Comparison of ENCODE assay signal across 9 mouse cellular contexts in genomic region chr17:80886211-80886701, GRCm38 (mm10). TPM values are rescaled to one million over a fixed set of nuclear protein-coding genes. Genes with fewer than 3 reads are reported as not detected.
A peak's percentile ranks its signal among the peaks of the same experiment; 100 is the strongest.
DNase-seq lines count a peak whose midpoint lies in the region; ATAC-seq and TF ChIP-seq lines count a peak whose summit lies in the region.
"Had no signal": no experiment of that assay in that cellular context is flagged by ENCODE, and none has a peak within 500 bp of the region (broad histone marks: within the 10 kb centered on the region; RNA-seq: fewer than 3 reads in every experiment).

No protein-coding gene starts in this region.

- no peak for TF ChIP-seq CTCF in kidney, postnatal 0 days (IDR thresholded peaks at IDR 0.05; ENCODE audit: low read depth)

- no peaks in the 10 kb centered on the region for H3K36me3 ChIP-seq in kidney, postnatal 0 days (ENCODE audit: insufficient read depth, low read length)
- H3K36me3 ChIP-seq in embryonic facial prominence, embryonic 10.5 days (replicated peaks), result no peaks in the 10 kb centered on the region
- H3K36me3 ChIP-seq in limb, embryonic 13.5 days, result no peaks in the 10 kb centered on the region
- H3K36me3 ChIP-seq: liver, embryonic 15.5 days had no signal

- H3K9me3 ChIP-seq in kidney, postnatal 0 days (replicated peaks; ENCODE audit: low read length), result no peaks in the 10 kb centered on the region
- no peaks in the 10 kb centered on the region for H3K9me3 ChIP-seq in embryonic facial prominence, embryonic 10.5 days
- no peaks in the 10 kb centered on the region for H3K9me3 ChIP-seq in limb, embryonic 13.5 days
- H3K9me3 ChIP-seq: liver, embryonic 15.5 days had no signal

- no peak for DNase-seq in cerebellum, postnatal 36 days
- no peak for DNase-seq in kidney, postnatal 0 days (ENCODE audit: low spot score)
- no peak for DNase-seq in kidney, postnatal 14 days
- no peak for DNase-seq in embryonic facial prominence, embryonic 10.5 days (ENCODE audit: low spot score)
- no peak for DNase-seq in frontal cortex, postnatal 36 days (ENCODE audit: low spot score in 2 of 2)
- DNase-seq in layer of hippocampus, adult 11-12 months (ENCODE audit: low spot score), result no peak

- H3K27ac ChIP-seq in kidney, postnatal 0 days, result peak overlapping the region; percentile 58
- peak overlapping the region; percentile 66 for H3K27ac ChIP-seq in embryonic facial prominence, embryonic 10.5 days (replicated peaks)
- peak overlapping the region; percentile 81 for H3K27ac ChIP-seq in limb, embryonic 13.5 days
- H3K27ac ChIP-seq: liver, embryonic 15.5 days had no signal

- no peaks in the 10 kb centered on the region for H3K27me3 ChIP-seq in kidney, postnatal 0 days (ENCODE audit: insufficient read depth, low read length)
- H3K27me3 ChIP-seq in embryonic facial prominence, embryonic 10.5 days (replicated peaks; ENCODE audit: low read depth, poor library complexity, severe bottlenecking), result no peaks in the 10 kb centered on the region
- no peaks in the 10 kb centered on the region for H3K27me3 ChIP-seq in limb, embryonic 13.5 days
- H3K27me3 ChIP-seq: liver, embryonic 15.5 days had no signal

- H3K4me2 ChIP-seq in kidney, postnatal 0 days (ENCODE audit: low read length), result no peak overlapping the region
- no peak overlapping the region for H3K4me2 ChIP-seq in limb, embryonic 13.5 days (replicated peaks)
- H3K4me2 ChIP-seq: liver, embryonic 15.5 days had no signal

- H3K4me3 ChIP-seq in kidney, postnatal 0 days (replicated peaks; ENCODE audit: low read depth, low read length), result no peak overlapping the region
- H3K4me3 ChIP-seq in embryonic facial prominence, embryonic 10.5 days, result no peak overlapping the region
- H3K4me3 ChIP-seq in limb, embryonic 13.5 days, result no peak overlapping the region
- H3K4me3 ChIP-seq: liver, embryonic 15.5 days had no signal

- ATAC-seq in cerebellum, adult (ENCODE audit: insufficient number of reproducible peaks, low FRiP score, low TSS enrichment), result 0 out of 2 replicates have a peak, but pooled peaks have one; percentile 9
- ATAC-seq in kidney, postnatal 0 days (replicated peaks; ENCODE audit: low FRiP score, low read depth), result no peak
- ATAC-seq in limb, embryonic 13.5 days (ENCODE audit: low FRiP score, low read depth), result no peak

- peaks cover 5% of the 10 kb centered on the region; the same call in 1 of the 2 replicates for H3K4me1 ChIP-seq in kidney, postnatal 0 days (replicated peaks; ENCODE audit: insufficient read depth, low read length)
- peaks cover 30% of the 10 kb centered on the region for H3K4me1 ChIP-seq in embryonic facial prominence, embryonic 10.5 days
- H3K4me1 ChIP-seq in limb, embryonic 13.5 days, result peaks cover 38% of the 10 kb centered on the region
- H3K4me1 ChIP-seq: liver, embryonic 15.5 days had no signal

- 46% methylated on average over 3 of the region's 3 CpGs for WGBS in kidney, postnatal 0 days
- WGBS in embryonic facial prominence, embryonic 10.5 days, result 70% methylated on average over 3 of the region's 3 CpGs
- 41% methylated on average over 3 of the region's 3 CpGs for WGBS in limb, embryonic 13.5 days

- H3K9ac ChIP-seq in kidney, postnatal 0 days (ENCODE audit: low read depth, low read length), result no peak overlapping the region
- H3K9ac ChIP-seq in limb, embryonic 13.5 days, result no peak overlapping the region
- H3K9ac ChIP-seq: liver, embryonic 15.5 days had no signal

RNA-seq across cellular contexts. Expression of gene Tmem178, which starts 58.2 kb away (rescaled TPM):
- polyA plus RNA-seq in kidney, postnatal 0 days (2015; fragmentation: Nextera tagmentation; extraction: Ambion mirVana), result 41.8 and 46.0 TPM in 2 replicates
- 2.4 and 3.9 TPM in 2 replicates for polyA plus RNA-seq in embryonic facial prominence, embryonic 10.5 days (2016; fragmentation: Nextera tagmentation; extraction: Ambion mirVana)
- polyA plus RNA-seq in limb, embryonic 13.5 days (2015; fragmentation: Nextera tagmentation; extraction: Ambion mirVana), result 8.6 and 9.1 TPM in 2 replicates
